In genomic region chr6:121371197-121371980, GRCm38 (mm10) we compare ENCODE assay signal across 19 mouse cellular contexts. TPM values are rescaled to one million over a fixed set of nuclear protein-coding genes. Genes with fewer than 3 reads are reported as not detected.
DNase-seq lines count a peak whose midpoint lies in the region; ATAC-seq and TF ChIP-seq lines count a peak whose summit lies in the region.
"Had no signal": no experiment of that assay in that cellular context is flagged by ENCODE, and none has a peak within 500 bp of the region (broad histone marks: within the 10 kb centered on the region; RNA-seq: fewer than 3 reads in every experiment).

No protein-coding gene starts in this region.

- intact Hi-C loops in heart, adult 2 months (cut with DNase I), result no loop called here

- H3K4me1 ChIP-seq in heart, adult 2 months (ENCODE audit: control insufficient read depth, insufficient read depth, low read length), result no peaks in the 10 kb centered on the region
- no peaks in the 10 kb centered on the region for H3K4me1 ChIP-seq in liver, embryonic 16.5 days (ENCODE audit: control insufficient read depth, low read depth, low read length)
- no peaks in the 10 kb centered on the region for H3K4me1 ChIP-seq in liver, embryonic 11.5 days (replicated peaks; ENCODE audit: control insufficient read depth, insufficient read depth, low read length)
- H3K4me1 ChIP-seq: embryonic facial prominence, embryonic 15.5 days; forebrain, embryonic 12.5 days; hindbrain, embryonic 13.5 days; liver, embryonic 13.5 days had no signal

- no peak overlapping the region for H3K9ac ChIP-seq in heart, adult 2 months (ENCODE audit: low read depth, low read length)
- H3K9ac ChIP-seq in liver, embryonic 16.5 days (ENCODE audit: low read depth, low read length), result no peak overlapping the region
- H3K9ac ChIP-seq in liver, embryonic 11.5 days (ENCODE audit: low read depth, low read length), result no peak overlapping the region
- H3K9ac ChIP-seq: embryonic facial prominence, embryonic 15.5 days; forebrain, embryonic 12.5 days; hindbrain, embryonic 13.5 days; liver, embryonic 13.5 days had no signal

- no peaks in the 10 kb centered on the region for H3K36me3 ChIP-seq in heart, adult 2 months (ENCODE audit: control insufficient read depth, insufficient read depth, low read length)
- no peaks in the 10 kb centered on the region for H3K36me3 ChIP-seq in liver, embryonic 16.5 days (ENCODE audit: control insufficient read depth, insufficient read depth)
- no peaks in the 10 kb centered on the region for H3K36me3 ChIP-seq in liver, embryonic 11.5 days (ENCODE audit: control insufficient read depth, insufficient read depth, low read length)
- H3K36me3 ChIP-seq: embryonic facial prominence, embryonic 15.5 days; forebrain, embryonic 12.5 days; liver, embryonic 13.5 days had no signal

- 79% methylated on average over 10 of the region's 10 CpGs for WGBS in heart, adult 2 months
- 52% methylated on average over 10 of the region's 10 CpGs for WGBS in liver, embryonic 16.5 days (ENCODE audit: insufficient replicate concordance)
- 69% methylated on average over 10 of the region's 10 CpGs for WGBS in liver, embryonic 11.5 days

- peak in 1 of 2 experiments; percentile 45 for DNase-seq in heart, adult 2 months
- DNase-seq in heart, postnatal 4 days, result no peak
- DNase-seq in liver, embryonic 11.5 days (ENCODE audit: low spot score), result no peak
- DNase-seq in kidney, adult 9 months, result peak; percentile 78
- peak; percentile 65 to 77 for DNase-seq in kidney, postnatal 36 days
- no peak for DNase-seq in Muller cell, postnatal 12 days (ENCODE audit: inconsistent ontology term)
- DNase-seq in MN1 (ENCODE audit: low spot score), result no peak
- DNase-seq: cerebellum, adult 18-20 months; liver, embryonic 13.5 days; spleen, adult 18-20 months; thymus, postnatal 25 days had no signal

- H3K27ac ChIP-seq in heart, adult 2 months, result peak overlapping the region; percentile 48
- no peak overlapping the region for H3K27ac ChIP-seq in liver, embryonic 16.5 days (ENCODE audit: low read length)
- no peak overlapping the region for H3K27ac ChIP-seq in liver, embryonic 11.5 days (ENCODE audit: low read depth, low read length)
- H3K27ac ChIP-seq: embryonic facial prominence, embryonic 15.5 days; forebrain, embryonic 12.5 days; hindbrain, embryonic 13.5 days; liver, embryonic 13.5 days had no signal

- ATAC-seq in liver, embryonic 16.5 days (ENCODE audit: low read depth), result peak; percentile 41; the same call in 1 of the 2 replicates
- no peak for ATAC-seq in liver, embryonic 11.5 days (replicated peaks; ENCODE audit: low FRiP score)
- ATAC-seq: activated CD4-positive, CD25-positive, alpha-beta regulatory T cell, adult 4 months; CD4-positive, CD25-positive, alpha-beta regulatory T cell, adult 4 months had no signal

- no peak overlapping the region for H3K4me2 ChIP-seq in liver, embryonic 16.5 days (ENCODE audit: low read depth, low read length)
- H3K4me2 ChIP-seq in liver, embryonic 11.5 days, result no peak overlapping the region
- H3K4me2 ChIP-seq: embryonic facial prominence, embryonic 15.5 days; forebrain, embryonic 12.5 days; hindbrain, embryonic 13.5 days; liver, embryonic 13.5 days; midbrain, embryonic 11.5 days had no signal

- TF ChIP-seq CTCF in heart, adult 2 months (IDR thresholded peaks at IDR 0.05), result no peak

- TF ChIP-seq EP300 in heart, adult 2 months (IDR thresholded peaks at IDR 0.05; ENCODE audit: insufficient read depth, low read depth, low read length), result 0 out of 2 replicates have a peak, but pooled peaks have one; percentile 16

- no peak overlapping the region for H3K4me3 ChIP-seq in heart, adult 2 months
- H3K4me3 ChIP-seq in liver, embryonic 16.5 days (ENCODE audit: low read depth, low read length), result no peak overlapping the region
- H3K4me3 ChIP-seq in liver, embryonic 11.5 days (ENCODE audit: low read depth, low read length), result no peak overlapping the region
- H3K4me3 ChIP-seq: embryonic facial prominence, embryonic 15.5 days; forebrain, embryonic 12.5 days; hindbrain, embryonic 13.5 days; liver, embryonic 13.5 days; myocyte had no signal

- no peaks in the 10 kb centered on the region for H3K9me3 ChIP-seq in liver, embryonic 16.5 days (replicated peaks; ENCODE audit: control insufficient read depth, low read length)
- no peaks in the 10 kb centered on the region for H3K9me3 ChIP-seq in liver, embryonic 11.5 days (ENCODE audit: control insufficient read depth, low read length)
- H3K9me3 ChIP-seq: embryonic facial prominence, embryonic 15.5 days; forebrain, embryonic 12.5 days; hindbrain, embryonic 13.5 days; liver, embryonic 13.5 days had no signal

- H3K79me2 ChIP-seq in heart, adult 2 months (replicated peaks; ENCODE audit: control insufficient read depth, insufficient read depth, low read length), result no peaks in the 10 kb centered on the region

- no peaks in the 10 kb centered on the region for H3K27me3 ChIP-seq in heart, adult 2 months (ENCODE audit: control insufficient read depth, insufficient read depth, low read length)
- H3K27me3 ChIP-seq in liver, embryonic 16.5 days (ENCODE audit: control insufficient read depth, insufficient read depth, low read depth, low read length), result no peaks in the 10 kb centered on the region
- no peaks in the 10 kb centered on the region for H3K27me3 ChIP-seq in liver, embryonic 11.5 days (replicated peaks; ENCODE audit: control insufficient read depth, insufficient read depth, low read length)
- H3K27me3 ChIP-seq: embryonic facial prominence, embryonic 15.5 days; forebrain, embryonic 12.5 days; hindbrain, embryonic 13.5 days; liver, embryonic 13.5 days had no signal

- no peak for TF ChIP-seq POLR2A in heart, adult 2 months (IDR thresholded peaks at IDR 0.05; ENCODE audit: insufficient read depth, low read depth, low read length)

RNA-seq across cellular contexts. Expression of gene Slc6a12, which starts 28.5 kb away (rescaled TPM):
- total RNA-seq in heart, adult 2 months (2021), result not detected
- 0.18 and 0.23 TPM in 2 replicates for polyA plus RNA-seq in heart, adult 2 months (2012; rRNA removed)
- under 1 TPM; 0.27 to 0.29 TPM for total RNA-seq in heart, postnatal 4 days (2021)
- 3.4 and 4.0 TPM in 2 replicates for polyA plus RNA-seq in liver, embryonic 16.5 days (2015; fragmentation: Nextera tagmentation; extraction: Ambion mirVana)
- 1.1 and 1.4 TPM in 2 replicates for polyA plus RNA-seq in liver, embryonic 11.5 days (2014; fragmentation: Nextera tagmentation; extraction: Ambion mirVana)
- polyA plus RNA-seq: activated CD4-positive, CD25-positive, alpha-beta regulatory T cell, adult 4 months; CD4-positive, CD25-positive, alpha-beta regulatory T cell, adult 4 months; embryonic facial prominence, embryonic 15.5 days; myocyte had no signal

Comparison
In these comparisons a context has a peak if more than half of its experiments do, and no peak if none do; other contexts are left out.
1. DNase-seq: peak in kidney, adult 9 months (single experiment) and kidney, postnatal 36 days (2 of 2); none in heart, postnatal 4 days (single experiment), liver, embryonic 11.5 days (single experiment), Muller cell, postnatal 12 days (single experiment) and MN1 (single experiment).